Mouse (Mus musculus) c-Kit-positive CD71-positive TER-119-negative erythroid progenitor cells, embryonic 14.5 days (primary cell): ENCODE results near the gene Tmem74b.
A peak's percentile ranks its signal among the peaks of the same experiment; 100 is the strongest.

ENCODE experiments used
- DNase-seq: peaks from one replicate; pipeline ENCODE4 v3.0.0-alpha.2; 2013; ENCODE audit warnings: low read depth

Gene Tmem74b

GRCm38 (mm10) chr2:151701231-151702145 is at the start of gene Tmem74b:
Gene Tmem74b (plus strand): TSS chr2:151702008.
- no peak for DNase-seq

- no peak for DNase-seq
Observed at GRCm38 (mm10) chr2:151652053-151652452, 49.8 kb upstream of the Tmem74b start.

- DNase-seq, result no peak
Observed at GRCm38 (mm10) chr2:151668433-151668832, 33.4 kb upstream of the Tmem74b start, which contains the start of gene Rad21l. Gene Rad21l (minus strand): TSS chr2:151668533.

GRCm38 (mm10) chr2:151670026-151670967 is 31.5 kb upstream of the Tmem74b start:
- peak; percentile 6 for DNase-seq

DNA sequence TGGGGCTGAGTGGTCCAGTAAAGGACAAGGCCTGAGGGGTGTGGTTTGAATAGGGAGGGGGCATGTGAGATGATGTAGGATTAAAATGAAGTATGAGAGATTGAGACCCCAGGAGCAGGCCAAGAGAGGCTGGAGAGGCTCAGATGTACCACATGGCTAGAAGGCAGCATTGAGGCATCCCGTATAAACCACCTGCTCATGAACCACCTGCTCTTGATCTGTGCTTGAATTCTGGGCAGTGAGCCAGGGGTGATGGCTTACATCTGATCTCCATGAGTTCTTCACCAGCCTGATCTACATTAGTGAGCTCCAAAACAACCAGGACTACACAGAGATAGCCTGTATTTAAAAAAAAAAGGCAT is 30.9 kb upstream of the Tmem74b start:
- no peak for DNase-seq

GRCm38 (mm10) chr2:151676234-151676633 is 25.6 kb upstream of the Tmem74b start:
- no peak for DNase-seq

- DNase-seq, result no peak
Observed at GRCm38 (mm10) chr2:151682357-151682756, 19.5 kb upstream of the Tmem74b start.

DNA sequence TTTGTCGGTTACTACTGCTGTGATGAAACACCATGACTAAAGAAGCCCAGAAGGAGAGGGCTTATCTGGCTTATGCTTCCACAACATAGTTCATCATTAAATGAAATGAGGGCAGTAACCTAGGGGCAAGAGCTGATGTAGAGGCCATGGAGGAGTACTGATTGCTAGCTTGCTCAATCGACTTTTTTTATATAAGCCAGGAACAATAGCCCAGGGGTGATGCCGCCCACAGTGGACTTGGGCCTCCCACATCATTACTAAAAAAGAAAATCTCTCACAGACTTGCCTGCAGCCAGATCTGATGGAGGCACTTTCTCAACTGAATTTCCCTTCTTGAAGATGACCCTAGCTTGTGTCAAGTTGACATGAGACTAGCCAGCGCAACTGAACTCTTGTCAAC is 18.8 kb upstream of the Tmem74b start:
- no peak for DNase-seq

DNA sequence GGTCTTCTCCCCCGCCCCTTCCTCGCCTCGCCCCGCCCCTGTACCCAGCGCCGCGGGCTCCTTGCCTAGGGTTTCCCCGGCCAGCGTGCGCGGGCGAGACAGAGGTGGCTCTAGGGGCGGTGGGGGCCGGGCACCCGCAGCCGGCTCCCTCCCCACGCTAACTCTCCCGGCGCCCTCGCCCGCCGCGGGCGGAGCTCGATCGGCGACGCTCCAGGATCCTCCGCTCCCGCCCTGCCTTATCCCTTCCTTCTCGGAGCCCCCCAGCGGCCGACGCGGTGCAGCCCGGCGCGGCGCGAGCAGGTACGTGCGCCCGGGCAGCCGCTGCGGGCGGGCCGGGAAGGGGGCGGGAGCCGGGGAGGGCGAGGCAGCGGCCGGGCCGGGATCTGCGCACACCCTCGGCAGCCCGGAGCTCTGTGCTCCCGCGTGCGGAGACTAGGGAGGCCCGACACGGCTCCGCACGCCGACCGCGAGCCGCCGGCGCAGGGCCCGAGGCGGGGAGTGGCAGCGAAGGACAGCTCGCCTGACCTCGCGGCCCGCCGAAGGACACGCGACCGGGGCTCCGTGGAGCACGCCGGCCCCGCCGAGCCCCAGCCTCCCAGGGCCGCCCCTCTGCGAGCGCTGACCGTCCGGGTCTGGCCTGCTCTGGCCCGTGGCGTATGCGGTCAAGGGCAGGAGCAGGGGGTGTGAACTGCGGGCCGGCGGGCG is 490 bp downstream of the Tmem74b start:
- DNase-seq, result no peak

DNA sequence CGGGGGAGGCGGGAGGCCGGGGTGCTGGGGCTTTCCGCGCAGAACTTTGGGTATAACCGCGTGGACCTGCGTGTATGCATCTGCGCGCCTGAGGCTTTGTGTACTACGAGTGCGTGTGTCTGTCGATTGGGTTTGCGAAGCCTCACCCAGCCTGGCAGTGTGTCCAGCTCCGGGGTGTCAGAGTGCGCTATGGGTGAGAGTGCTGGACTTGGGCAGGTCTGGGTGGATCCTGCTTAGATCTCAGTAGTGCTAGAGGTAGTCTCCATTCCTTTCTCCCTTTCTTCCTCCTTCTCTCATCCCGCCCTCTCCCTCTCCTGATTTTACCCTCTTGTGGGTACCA is 1.0 kb downstream of the Tmem74b start:
- no peak for DNase-seq

DNA sequence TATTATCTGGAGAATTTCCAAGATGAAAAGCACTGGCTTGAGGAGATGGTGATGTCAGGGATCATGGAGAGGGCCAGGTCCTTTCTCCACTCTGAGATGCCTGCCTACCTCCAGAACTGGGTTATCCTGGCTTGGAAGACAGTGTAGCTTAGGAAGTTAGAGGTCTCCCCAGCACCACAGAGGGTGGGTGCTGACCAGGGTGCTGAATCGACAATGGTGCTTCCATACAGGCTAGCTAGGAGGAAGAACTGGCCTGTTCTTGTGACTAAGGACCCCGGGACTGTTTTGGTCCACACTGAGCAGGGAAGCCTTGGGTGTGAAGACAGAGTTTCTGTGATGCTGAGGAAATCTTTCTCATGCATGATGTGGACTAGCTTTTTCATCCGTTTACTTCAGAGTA is 10.8 kb downstream of the Tmem74b start:
- peak; percentile 24 for DNase-seq

DNA sequence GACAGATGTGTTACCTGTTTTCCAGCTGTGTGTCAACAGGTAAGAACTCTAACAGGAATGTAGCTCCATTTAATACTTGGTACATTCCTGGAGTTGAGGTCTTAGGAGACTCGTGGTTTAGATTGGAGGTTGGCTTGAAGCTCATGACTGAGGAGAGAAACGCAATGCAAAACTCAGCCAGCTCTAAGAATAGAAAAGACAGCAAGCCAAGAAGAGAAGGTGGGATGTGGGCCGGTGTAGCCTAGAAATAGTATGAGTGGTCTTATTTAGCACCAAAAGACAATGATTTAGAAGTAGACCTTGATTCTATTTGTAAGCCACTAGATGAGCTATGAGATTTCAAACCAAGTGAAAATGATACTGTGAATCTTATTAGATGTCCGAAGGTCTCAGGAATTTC is 13.7 kb downstream of the Tmem74b start:
- DNase-seq, result no peak

DNA sequence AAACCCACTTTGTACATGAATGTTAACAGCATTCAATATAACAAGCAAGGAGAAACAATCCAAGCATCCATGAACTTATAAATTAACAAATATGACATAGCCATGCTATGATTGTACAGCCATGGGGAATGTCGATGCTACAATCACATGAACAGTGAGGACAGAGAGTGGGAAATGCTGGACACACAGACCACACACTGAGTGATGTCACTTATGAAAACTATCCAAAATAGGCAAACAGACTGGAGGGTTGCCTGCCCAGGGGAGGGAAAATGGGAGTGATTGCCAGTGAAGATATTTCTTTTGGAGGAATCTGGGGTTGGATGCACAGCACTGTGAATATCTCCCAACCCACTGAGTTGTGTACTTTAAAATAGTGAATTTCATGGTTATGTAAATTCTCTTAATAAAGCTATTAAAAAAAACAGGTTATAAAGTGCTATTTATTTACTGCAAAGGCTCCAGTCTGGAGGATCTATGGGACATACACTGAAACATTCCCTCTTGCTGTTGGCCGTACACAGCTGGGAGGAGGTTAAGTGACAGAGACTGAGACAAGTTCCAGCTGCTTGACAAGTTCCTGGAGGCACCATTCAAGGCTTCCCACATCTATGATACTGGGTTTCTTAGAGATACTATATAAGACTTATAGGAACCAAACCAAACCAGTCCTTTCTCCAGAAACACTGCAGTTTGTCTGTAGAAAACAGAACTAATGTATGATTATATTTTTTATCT is 14.7 kb downstream of the Tmem74b start:
- DNase-seq, result no peak

GRCm38 (mm10) chr2:151724094-151724493 is 22.3 kb downstream of the Tmem74b start:
- no peak for DNase-seq

- no peak for DNase-seq
Observed at GRCm38 (mm10) chr2:151733151-151733865, 31.5 kb downstream of the Tmem74b start.

DNA sequence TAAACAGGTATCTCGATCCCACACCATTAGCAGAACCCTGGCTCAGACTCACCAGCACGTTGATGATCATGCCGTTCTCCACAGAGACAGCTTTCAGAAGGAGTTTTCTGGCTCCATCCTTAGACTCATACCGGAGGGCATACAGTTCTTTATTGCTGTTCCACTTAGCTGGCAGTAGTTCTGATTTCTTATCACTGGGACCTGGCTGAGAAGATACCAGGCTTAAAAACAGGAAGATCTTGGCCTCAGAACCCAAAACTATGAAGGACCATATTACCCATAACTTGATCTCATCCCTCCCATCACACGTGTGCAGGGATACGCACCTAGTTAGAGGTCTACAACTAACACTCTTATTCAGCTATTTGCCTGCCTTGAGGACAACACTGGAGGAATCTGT is 33.6 kb downstream of the Tmem74b start:
- DNase-seq, result no peak

DNA sequence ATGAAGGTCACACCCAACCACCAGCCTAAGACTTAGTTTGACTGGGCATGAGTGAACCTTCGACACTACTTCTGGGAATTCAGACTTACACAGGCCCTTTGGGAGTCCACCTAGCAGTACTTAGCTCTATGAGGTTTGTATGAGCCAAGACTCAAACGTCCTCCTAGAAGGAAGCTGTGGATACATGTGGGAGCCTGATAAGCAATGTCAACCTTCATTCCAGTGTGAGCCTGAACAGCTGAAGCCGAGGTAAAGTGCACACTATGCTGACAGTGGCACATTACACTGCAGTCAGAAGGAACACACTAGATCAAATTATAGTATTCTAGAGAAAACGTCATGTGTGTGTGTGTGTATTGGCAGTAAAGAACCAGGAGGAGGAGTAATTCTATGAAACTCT is 36.7 kb downstream of the Tmem74b start:
- no peak for DNase-seq

DNA sequence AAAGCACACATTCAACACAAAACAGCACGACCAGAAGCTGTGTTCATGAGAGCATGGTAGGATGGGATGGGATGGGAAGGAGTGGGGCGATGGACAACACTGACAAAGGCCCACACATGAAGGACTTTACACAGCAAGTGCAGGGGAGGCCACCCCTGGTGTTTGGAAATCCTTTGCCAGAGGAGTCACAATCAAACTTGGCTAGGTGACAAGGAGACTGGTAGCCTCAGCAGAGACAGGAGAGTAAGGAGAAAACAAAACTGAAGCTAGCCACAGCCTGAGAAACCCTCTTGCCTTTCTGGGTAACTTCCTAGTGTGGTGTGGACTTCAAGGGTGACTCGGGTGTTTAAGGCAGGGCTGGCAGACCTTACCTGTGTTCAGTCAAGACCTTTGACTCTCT is 37.3 kb downstream of the Tmem74b start:
- DNase-seq, result no peak

GRCm38 (mm10) chr2:151739505-151739904 is 37.7 kb downstream of the Tmem74b start:
- DNase-seq, result no peak

DNA sequence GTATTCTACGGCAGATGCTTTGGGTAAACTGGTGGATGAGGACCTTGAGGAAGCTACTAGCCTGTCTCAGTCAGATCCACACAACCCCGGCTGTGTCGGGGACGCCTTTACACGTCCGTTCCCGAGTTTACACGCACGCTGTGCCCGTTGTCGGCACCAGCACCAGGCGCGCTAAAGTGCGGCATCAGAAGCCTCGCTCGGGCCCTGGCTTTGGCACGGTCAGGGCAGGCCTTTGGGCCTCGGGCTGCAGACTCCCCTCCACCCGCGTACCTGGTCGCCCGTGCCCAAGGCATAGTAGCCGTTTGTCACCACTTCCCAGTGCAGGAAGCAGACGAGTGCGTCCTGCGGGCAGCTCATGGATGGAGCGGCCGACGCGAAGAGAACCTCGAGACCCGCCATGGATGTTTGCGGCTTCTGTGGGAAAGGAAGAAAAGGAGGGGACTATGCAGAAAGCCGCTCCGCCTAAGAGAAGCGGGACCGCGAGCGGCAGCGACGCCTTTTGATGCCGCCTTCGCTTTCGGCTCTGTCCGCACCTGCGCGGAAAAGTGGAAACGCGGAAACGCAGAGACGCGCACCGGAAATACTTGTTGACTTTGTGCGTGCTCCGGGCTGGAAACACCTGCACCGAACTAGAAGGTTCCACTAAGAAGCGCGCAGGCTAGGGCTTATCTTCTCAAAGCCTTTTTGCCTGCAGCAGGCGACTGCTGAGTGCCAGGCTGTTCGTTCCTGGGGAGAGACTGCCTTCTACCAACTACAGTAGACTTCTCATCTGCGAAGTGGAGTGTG is 39.1 kb downstream of the Tmem74b start:
- DNase-seq, result peak; percentile 91
